Comparison of ENCODE assay signal across 11 mouse cellular contexts in genomic region chr5:111431007-111431730, GRCm38 (mm10). TPM values are rescaled to one million over a fixed set of nuclear protein-coding genes. Genes with fewer than 3 reads are reported as not detected.
DNase-seq lines count a peak whose midpoint lies in the region; ATAC-seq and TF ChIP-seq lines count a peak whose summit lies in the region.
"Had no signal": no experiment of that assay in that cellular context is flagged by ENCODE, and none has a peak within 500 bp of the region (broad histone marks: within the 10 kb centered on the region; RNA-seq: fewer than 3 reads in every experiment).

No protein-coding gene starts in this region.

- H3K36me3 ChIP-seq in lung, postnatal 0 days (ENCODE audit: insufficient read depth, low read length) = no peaks in the 10 kb centered on the region
- H3K36me3 ChIP-seq in midbrain, embryonic 16.5 days (ENCODE audit: control insufficient read depth, insufficient read depth, low read length) = no peaks in the 10 kb centered on the region

- H3K4me1 ChIP-seq in lung, postnatal 0 days (ENCODE audit: insufficient read depth, low read depth, low read length) = no peaks in the 10 kb centered on the region; the same call in 1 of the 2 replicates
- H3K4me1 ChIP-seq in midbrain, embryonic 16.5 days (ENCODE audit: control insufficient read depth, insufficient read depth, low read length) = peaks cover 83% of the 10 kb centered on the region

- no peak for TF ChIP-seq EP300 in lung, postnatal 0 days (IDR thresholded peaks at IDR 0.05)

- H3K4me3 ChIP-seq in lung, postnatal 0 days (ENCODE audit: low read depth, low read length) = no peak overlapping the region
- H3K4me3 ChIP-seq in midbrain, embryonic 16.5 days (ENCODE audit: low read depth, low read length) = no peak overlapping the region
- H3K4me3 ChIP-seq: erythroblast, embryonic 14.5 days had no signal

- no peak for ATAC-seq in lung, postnatal 0 days
- no peak for ATAC-seq in midbrain, embryonic 16.5 days

- no peak for TF ChIP-seq CTCF in lung, postnatal 0 days (IDR thresholded peaks at IDR 0.05)

- H3K27ac ChIP-seq in lung, postnatal 0 days (ENCODE audit: low read length) = no peak overlapping the region
- peak overlapping the region; percentile 5; the same call in 1 of the 2 replicates for H3K27ac ChIP-seq in midbrain, embryonic 16.5 days (ENCODE audit: low read length)

- H3K9ac ChIP-seq in lung, postnatal 0 days (replicated peaks; ENCODE audit: low read depth) = no peak overlapping the region
- peak overlapping the region; percentile 37 for H3K9ac ChIP-seq in midbrain, embryonic 16.5 days (ENCODE audit: low read depth, low read length)

- H3K4me2 ChIP-seq in lung, postnatal 0 days (replicated peaks; ENCODE audit: low read depth, low read length) = no peak overlapping the region
- peak overlapping the region; percentile 98 for H3K4me2 ChIP-seq in midbrain, embryonic 16.5 days (ENCODE audit: low read length)

- WGBS in lung, postnatal 0 days = 43% methylated on average over 11 of the region's 11 CpGs
- 40% methylated on average over 11 of the region's 11 CpGs for WGBS in midbrain, embryonic 16.5 days

- intact Hi-C loops in gastrocnemius, postnatal 14 days (cut with DNase I; ENCODE audit: low total_unique reads) = no loop called here
- intact Hi-C loops in heart, postnatal 14 days (cut with DNase I) = no loop called here

- no peaks in the 10 kb centered on the region for H3K9me3 ChIP-seq in lung, postnatal 0 days (ENCODE audit: low read length)
- H3K9me3 ChIP-seq in midbrain, embryonic 16.5 days (replicated peaks; ENCODE audit: control insufficient read depth, low read length, poor library complexity, severe bottlenecking) = no peaks in the 10 kb centered on the region

- no peaks in the 10 kb centered on the region for H3K27me3 ChIP-seq in lung, postnatal 0 days (replicated peaks; ENCODE audit: insufficient read depth, low read length)
- no peaks in the 10 kb centered on the region for H3K27me3 ChIP-seq in midbrain, embryonic 16.5 days (ENCODE audit: control insufficient read depth, insufficient read depth, low read depth, low read length)

- peak; percentile 41 for DNase-seq in gastrocnemius, postnatal 14 days
- no peak for DNase-seq in gastrocnemius, adult 8-10 months (ENCODE audit: low spot score in 2 of 2)
- peak; percentile 47 for DNase-seq in lung, postnatal 0 days (ENCODE audit: low spot score)
- DNase-seq in lung, postnatal 25 days (ENCODE audit: low spot score) = no peak
- peak; percentile 44 to 64 for DNase-seq in heart, postnatal 14 days
- DNase-seq in T-cell, adult 2 months (ENCODE audit: low spot score) = no peak
- DNase-seq in spleen, adult 12 weeks (ENCODE audit: low spot score) = no peak
- DNase-seq: cerebellum, adult 11-12 months; thymus, postnatal 25 days had no signal

RNA-seq across cellular contexts. Expression of gene Mn1, which starts 14.0 kb away (rescaled TPM):
- total RNA-seq in gastrocnemius, postnatal 14 days (2021) = 10 to 100 TPM; 33.8 to 58.1 TPM
- 10 to 100 TPM; 28.0 to 63.4 (median 39.8) TPM for total RNA-seq in gastrocnemius, adult 8-10 months (2022)
- polyA plus RNA-seq in lung, postnatal 0 days (2015; fragmentation: Nextera tagmentation; extraction: Ambion mirVana) = 6.0 and 6.6 TPM in 2 replicates
- 10 to 100 TPM; 17.3 to 18.3 TPM for total RNA-seq in heart, postnatal 14 days (2021)
- polyA plus RNA-seq in midbrain, embryonic 16.5 days (2015; fragmentation: Nextera tagmentation; extraction: Ambion mirVana) = 41.6 and 50.3 TPM in 2 replicates

Comparison
In these comparisons a context has a peak if more than half of its experiments do, and no peak if none do; other contexts are left out.
1. DNase-seq: peak in gastrocnemius, postnatal 14 days (single experiment), lung, postnatal 0 days (single experiment) and heart, postnatal 14 days (2 of 2); none in gastrocnemius, adult 8-10 months (0 of 2), lung, postnatal 25 days (single experiment), T-cell, adult 2 months (single experiment) and spleen, adult 12 weeks (single experiment).